Mouse (Mus musculus): ENCODE results near the gene Mphosph9. TPM values are rescaled to one million over a fixed set of nuclear protein-coding genes. Genes with fewer than 3 reads are reported as not detected.

The Mphosph9 gene
- polyA plus RNA-seq, 1 experiment, result 21.7 TPM

GRCm38 (mm10) chr5:124262090-124262489 lies 65.7 kb downstream of the Mphosph9 start:
- Histone ChIP-seq H3K36me3 (ENCODE audit: control insufficient read depth, insufficient read depth, low read length, poor library complexity, severe bottlenecking) (peaks cover 6% of the 10 kb centered on the region), H3K27ac (ENCODE audit: insufficient read depth, low read length) (no peak overlapping the region), H3K27me3 (ENCODE audit: control insufficient read depth, insufficient read depth, low read length, poor library complexity, severe bottlenecking) (no peaks in the 10 kb centered on the region), H3K4me3 (ENCODE audit: low read depth, low read length) (no peak overlapping the region), H3K9me3 (replicated peaks; ENCODE audit: control insufficient read depth, insufficient read depth, low read length, poor library complexity, severe bottlenecking) (no peaks in the 10 kb centered on the region), H3K4me1 (ENCODE audit: control insufficient read depth, insufficient read depth, low read length) (no peaks in the 10 kb centered on the region), H3K9ac (ENCODE audit: low read depth, poor library complexity, severe bottlenecking) (no peak overlapping the region)
- TF ChIP-seq EP300 (IDR thresholded peaks at IDR 0.05; ENCODE audit: insufficient read depth, low read depth, low read length), result no peak
- no peak for TF ChIP-seq CTCF (IDR thresholded peaks at IDR 0.05; ENCODE audit: low read depth, low read length)
- no peak for TF ChIP-seq POLR2A (IDR thresholded peaks at IDR 0.05; ENCODE audit: insufficient read depth, low read length)

DNA sequence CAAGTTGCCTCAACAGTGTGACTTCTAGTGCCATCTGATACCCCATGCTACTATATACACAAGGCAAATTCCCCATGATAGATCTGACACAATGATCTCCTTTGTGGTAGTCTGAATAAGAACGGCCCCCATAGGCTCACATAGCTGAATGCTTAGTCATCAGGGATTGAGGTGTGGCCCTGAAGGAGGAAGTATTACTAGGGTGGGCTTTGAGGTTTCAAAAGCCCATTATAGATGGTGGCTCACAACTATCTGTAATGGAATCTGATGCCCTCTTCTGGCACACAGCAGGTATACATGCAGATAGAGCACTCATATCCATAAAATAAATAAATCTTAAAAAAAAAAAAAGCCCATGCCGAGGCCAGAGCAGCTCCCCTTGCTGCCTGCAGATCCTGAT lies 68.6 kb downstream of the Mphosph9 start:
- H3K9ac ChIP-seq (ENCODE audit: low read depth, poor library complexity, severe bottlenecking), result no peak overlapping the region
- no peak overlapping the region for H3K4me3 ChIP-seq (ENCODE audit: low read depth, low read length)
- H3K27me3 ChIP-seq (ENCODE audit: control insufficient read depth, insufficient read depth, low read length, poor library complexity, severe bottlenecking), result no peaks in the 10 kb centered on the region
- H3K9me3 ChIP-seq (replicated peaks; ENCODE audit: control insufficient read depth, insufficient read depth, low read length, poor library complexity, severe bottlenecking), result no peaks in the 10 kb centered on the region
- TF ChIP-seq CTCF (IDR thresholded peaks at IDR 0.05; ENCODE audit: low read depth, low read length), result no peak
- no peak for TF ChIP-seq EP300 (IDR thresholded peaks at IDR 0.05; ENCODE audit: insufficient read depth, low read depth, low read length)
- TF ChIP-seq POLR2A (IDR thresholded peaks at IDR 0.05; ENCODE audit: insufficient read depth, low read length), result no peak
- H3K36me3 ChIP-seq (ENCODE audit: control insufficient read depth, insufficient read depth, low read length, poor library complexity, severe bottlenecking), result peaks cover 6% of the 10 kb centered on the region
- no peak overlapping the region for H3K27ac ChIP-seq (ENCODE audit: insufficient read depth, low read length)
- no peaks in the 10 kb centered on the region for H3K4me1 ChIP-seq (ENCODE audit: control insufficient read depth, insufficient read depth, low read length)

DNA sequence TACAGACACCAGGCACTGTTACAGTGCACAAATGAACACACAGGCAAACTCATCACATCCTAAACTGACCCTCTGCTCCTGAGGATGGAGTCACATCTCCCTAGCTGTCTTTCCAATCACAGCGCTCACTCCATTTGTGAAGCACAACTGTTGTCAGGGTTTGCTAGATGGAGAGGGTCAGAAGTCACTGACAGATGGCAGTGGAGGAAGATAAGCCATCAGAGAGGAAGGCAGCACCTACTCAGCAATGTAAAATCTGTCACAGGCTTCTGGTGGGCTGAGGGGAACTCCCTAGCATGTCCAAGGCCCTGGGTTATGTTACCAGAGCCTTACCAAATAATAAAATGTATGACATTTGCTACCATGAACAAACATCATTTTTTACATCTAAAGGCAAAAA lies 69.7 kb downstream of the Mphosph9 start:
- Histone ChIP-seq H3K36me3 (ENCODE audit: control insufficient read depth, insufficient read depth, low read length, poor library complexity, severe bottlenecking) (peaks cover 6% of the 10 kb centered on the region), H3K9me3 (replicated peaks; ENCODE audit: control insufficient read depth, insufficient read depth, low read length, poor library complexity, severe bottlenecking) (no peaks in the 10 kb centered on the region), H3K9ac (ENCODE audit: low read depth, poor library complexity, severe bottlenecking) (no peak overlapping the region), H3K4me1 (ENCODE audit: control insufficient read depth, insufficient read depth, low read length) (no peaks in the 10 kb centered on the region), H3K4me3 (ENCODE audit: low read depth, low read length) (no peak overlapping the region), H3K27ac (ENCODE audit: insufficient read depth, low read length) (no peak overlapping the region), H3K27me3 (ENCODE audit: control insufficient read depth, insufficient read depth, low read length, poor library complexity, severe bottlenecking) (no peaks in the 10 kb centered on the region)
- no peak for TF ChIP-seq EP300 (IDR thresholded peaks at IDR 0.05; ENCODE audit: insufficient read depth, low read depth, low read length)

- no peak overlapping the region for H3K27ac ChIP-seq (ENCODE audit: insufficient read depth, low read length)
- no peaks in the 10 kb centered on the region for H3K27me3 ChIP-seq (ENCODE audit: control insufficient read depth, insufficient read depth, low read length, poor library complexity, severe bottlenecking)
- H3K9ac ChIP-seq (ENCODE audit: low read depth, poor library complexity, severe bottlenecking), result no peak overlapping the region
- H3K4me3 ChIP-seq (ENCODE audit: low read depth, low read length), result no peak overlapping the region
- TF ChIP-seq EP300 (IDR thresholded peaks at IDR 0.05; ENCODE audit: insufficient read depth, low read depth, low read length), result no peak
- TF ChIP-seq POLR2A (IDR thresholded peaks at IDR 0.05; ENCODE audit: insufficient read depth, low read length), result no peak
- no peak for TF ChIP-seq CTCF (IDR thresholded peaks at IDR 0.05; ENCODE audit: low read depth, low read length)
- H3K36me3 ChIP-seq (ENCODE audit: control insufficient read depth, insufficient read depth, low read length, poor library complexity, severe bottlenecking), result peaks cover 6% of the 10 kb centered on the region
- no peaks in the 10 kb centered on the region for H3K4me1 ChIP-seq (ENCODE audit: control insufficient read depth, insufficient read depth, low read length)
- no peaks in the 10 kb centered on the region for H3K9me3 ChIP-seq (replicated peaks; ENCODE audit: control insufficient read depth, insufficient read depth, low read length, poor library complexity, severe bottlenecking)
Measured at GRCm38 (mm10) chr5:124255141-124255540, 72.6 kb downstream of the Mphosph9 start.

DNA sequence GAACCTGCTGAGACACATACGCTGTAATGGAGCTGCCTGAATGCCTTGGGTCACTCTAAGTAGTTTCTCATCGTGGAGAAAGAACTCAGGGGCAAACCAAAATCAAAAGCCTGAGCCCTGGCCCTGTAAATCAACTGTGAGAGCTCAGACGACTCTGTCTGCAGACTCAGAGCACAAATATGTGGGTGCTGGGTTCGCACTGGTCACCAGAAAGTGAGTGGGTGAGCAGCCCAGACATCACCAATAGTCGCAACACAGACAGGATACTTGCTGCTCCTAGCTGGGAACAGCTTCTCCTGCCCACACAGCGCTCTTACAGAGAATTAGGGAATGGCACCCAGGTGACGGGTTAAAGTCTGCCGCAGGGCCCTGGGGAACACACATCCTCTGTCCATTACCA lies 74.2 kb downstream of the Mphosph9 start:
- TF ChIP-seq CTCF (IDR thresholded peaks at IDR 0.05; ENCODE audit: low read depth, low read length), result no peak
- no peak for TF ChIP-seq POLR2A (IDR thresholded peaks at IDR 0.05; ENCODE audit: insufficient read depth, low read length)
- TF ChIP-seq EP300 (IDR thresholded peaks at IDR 0.05; ENCODE audit: insufficient read depth, low read depth, low read length), result no peak
- Histone ChIP-seq H3K36me3 (ENCODE audit: control insufficient read depth, insufficient read depth, low read length, poor library complexity, severe bottlenecking) (peaks cover 3% of the 10 kb centered on the region), H3K9ac (ENCODE audit: low read depth, poor library complexity, severe bottlenecking) (no peak overlapping the region), H3K4me1 (ENCODE audit: control insufficient read depth, insufficient read depth, low read length) (no peaks in the 10 kb centered on the region), H3K9me3 (replicated peaks; ENCODE audit: control insufficient read depth, insufficient read depth, low read length, poor library complexity, severe bottlenecking) (no peaks in the 10 kb centered on the region), H3K4me3 (ENCODE audit: low read depth, low read length) (no peak overlapping the region), H3K27ac (ENCODE audit: insufficient read depth, low read length) (no peak overlapping the region), H3K27me3 (ENCODE audit: control insufficient read depth, insufficient read depth, low read length, poor library complexity, severe bottlenecking) (peaks cover 3% of the 10 kb centered on the region; the same call in 1 of the 2 replicates)

DNA sequence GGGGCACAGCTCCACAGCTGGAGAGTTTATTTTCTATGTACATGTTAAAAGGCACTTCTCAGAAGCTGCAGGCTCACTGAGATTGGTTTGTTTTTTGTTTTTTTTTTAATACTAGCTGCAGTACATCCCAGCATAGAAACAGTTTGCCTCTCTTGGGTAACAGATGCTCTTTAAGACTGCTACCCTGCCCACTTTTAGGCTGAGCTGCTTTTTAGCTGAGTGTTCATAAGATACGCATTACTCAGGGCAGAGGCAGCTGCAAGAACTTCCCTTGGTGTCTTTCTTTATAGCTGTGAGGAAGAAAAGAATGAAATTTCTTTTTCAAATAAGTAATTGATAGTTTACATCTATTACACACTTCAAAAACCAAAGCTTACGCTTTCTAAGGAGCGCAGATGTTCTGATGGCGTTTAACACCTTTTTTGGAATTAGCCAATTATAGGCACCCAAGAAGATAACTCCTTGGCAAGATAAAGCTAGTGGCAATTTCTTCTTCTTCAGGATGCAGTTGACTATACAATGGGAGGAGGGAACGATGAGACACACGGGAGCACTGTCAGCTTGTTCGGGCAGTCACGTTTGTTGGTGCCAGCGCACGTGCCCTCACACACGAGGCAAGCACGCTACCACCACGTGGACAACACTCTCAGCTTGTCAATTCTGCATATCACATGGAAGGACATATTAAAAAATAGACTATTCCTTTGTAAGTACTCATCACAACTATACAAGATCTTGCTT lies 75.0 kb downstream of the Mphosph9 start:
- peaks cover 2% of the 10 kb centered on the region for H3K4me1 ChIP-seq (ENCODE audit: control insufficient read depth, insufficient read depth, low read length)
- no peaks in the 10 kb centered on the region for H3K9me3 ChIP-seq (replicated peaks; ENCODE audit: control insufficient read depth, insufficient read depth, low read length, poor library complexity, severe bottlenecking)
- H3K27me3 ChIP-seq (ENCODE audit: control insufficient read depth, insufficient read depth, low read length, poor library complexity, severe bottlenecking), result peaks cover 3% of the 10 kb centered on the region; the same call in 1 of the 2 replicates
- TF ChIP-seq POLR2A (IDR thresholded peaks at IDR 0.05; ENCODE audit: insufficient read depth, low read length) (no peak), CTCF (IDR thresholded peaks at IDR 0.05; ENCODE audit: low read depth, low read length) (no peak), EP300 (IDR thresholded peaks at IDR 0.05; ENCODE audit: insufficient read depth, low read depth, low read length) (no peak)
- no peaks in the 10 kb centered on the region for H3K36me3 ChIP-seq (ENCODE audit: control insufficient read depth, insufficient read depth, low read length, poor library complexity, severe bottlenecking)
- H3K4me3 ChIP-seq (ENCODE audit: low read depth, low read length), result no peak overlapping the region
- H3K27ac ChIP-seq (ENCODE audit: insufficient read depth, low read length), result no peak overlapping the region
- no peak overlapping the region for H3K9ac ChIP-seq (ENCODE audit: low read depth, poor library complexity, severe bottlenecking)

All from ES-Bruce4 (cell line).